In genomic region chr17:56740118-56740787, GRCm38 (mm10) we compare ENCODE assay signal across 23 mouse cellular contexts. TPM values are rescaled to one million over a fixed set of nuclear protein-coding genes. Genes with fewer than 3 reads are reported as not detected.
"Had no signal": no experiment of that assay in that cellular context is flagged by ENCODE, and none has a peak within 500 bp of the region (broad histone marks: within the 10 kb centered on the region; RNA-seq: fewer than 3 reads in every experiment).

No protein-coding gene starts in this region.

- H3K9ac ChIP-seq: limb, embryonic 13.5 days; liver, embryonic 12.5 days; liver, embryonic 15.5 days; lung, embryonic 15.5 days; midbrain, embryonic 12.5 days; neural tube, embryonic 12.5 days; neural tube, embryonic 15.5 days had no signal

- H3K4me2 ChIP-seq: limb, embryonic 13.5 days; liver, embryonic 12.5 days; liver, embryonic 15.5 days; lung, embryonic 15.5 days; midbrain, embryonic 12.5 days; neural tube, embryonic 12.5 days; neural tube, embryonic 15.5 days had no signal

- H3K4me3 ChIP-seq: limb, embryonic 10.5 days; limb, embryonic 13.5 days; liver, embryonic 12.5 days; liver, embryonic 15.5 days; lung, embryonic 15.5 days; midbrain, embryonic 12.5 days; neural tube, embryonic 12.5 days; neural tube, embryonic 15.5 days had no signal

- H3K27ac ChIP-seq: limb, embryonic 10.5 days; limb, embryonic 13.5 days; liver, embryonic 12.5 days; liver, embryonic 15.5 days; lung, embryonic 15.5 days; midbrain, embryonic 12.5 days; neural tube, embryonic 12.5 days; neural tube, embryonic 15.5 days; stomach, postnatal 0 days had no signal

- ATAC-seq: liver, embryonic 12.5 days had no signal

- DNase-seq: kidney, postnatal 14 days; kidney, postnatal 4 days; layer of hippocampus, adult 9-11 months; liver; lung, adult 18-20 months; lung, postnatal 10 days; lung, postnatal 36 days; right cerebral cortex, adult 18-20 months; right cerebral cortex, postnatal 14 days; right cerebral cortex, postnatal 4 days; thymus, adult 2 months; thymus, postnatal 14 days; thymus, postnatal 4 days had no signal

- H3K4me1 ChIP-seq: limb, embryonic 10.5 days; limb, embryonic 13.5 days; liver, embryonic 12.5 days; liver, embryonic 15.5 days; lung, embryonic 15.5 days; midbrain, embryonic 12.5 days; neural tube, embryonic 12.5 days; neural tube, embryonic 15.5 days had no signal

- H3K27me3 ChIP-seq: limb, embryonic 13.5 days; lung, embryonic 15.5 days; neural tube, embryonic 12.5 days; neural tube, embryonic 15.5 days had no signal

- H3K9me3 ChIP-seq: limb, embryonic 10.5 days; limb, embryonic 13.5 days; liver, embryonic 15.5 days; lung, embryonic 15.5 days; midbrain, embryonic 12.5 days; neural tube, embryonic 12.5 days; neural tube, embryonic 15.5 days had no signal

- H3K36me3 ChIP-seq: limb, embryonic 10.5 days; limb, embryonic 13.5 days; liver, embryonic 12.5 days; liver, embryonic 15.5 days; lung, embryonic 15.5 days; midbrain, embryonic 12.5 days; neural tube, embryonic 12.5 days; neural tube, embryonic 15.5 days had no signal

RNA-seq across cellular contexts. Expression of gene Nrtn, which starts 17.1 kb away (rescaled TPM):
- total RNA-seq: megakaryocyte-erythroid progenitor cell, adult 5-6 weeks had no signal
